Mouse (Mus musculus) MEL-GATA-1-ER (cell line): Measurements from ENCODE around the gene Map4k3.
"Not testable (repeated sequence)": the region's sequence is repeated elsewhere in the genome, so short reads cannot be mapped to it uniquely, and the experiment has no call there.

ENCODE experiments used
- DNase-seq: peaks from one replicate; pipeline ENCODE4 v3.0.0-alpha.2; 2012; ENCODE audit warnings: low read depth; ENCODE audit errors: extremely low read depth

Map4k3 gene

DNA sequence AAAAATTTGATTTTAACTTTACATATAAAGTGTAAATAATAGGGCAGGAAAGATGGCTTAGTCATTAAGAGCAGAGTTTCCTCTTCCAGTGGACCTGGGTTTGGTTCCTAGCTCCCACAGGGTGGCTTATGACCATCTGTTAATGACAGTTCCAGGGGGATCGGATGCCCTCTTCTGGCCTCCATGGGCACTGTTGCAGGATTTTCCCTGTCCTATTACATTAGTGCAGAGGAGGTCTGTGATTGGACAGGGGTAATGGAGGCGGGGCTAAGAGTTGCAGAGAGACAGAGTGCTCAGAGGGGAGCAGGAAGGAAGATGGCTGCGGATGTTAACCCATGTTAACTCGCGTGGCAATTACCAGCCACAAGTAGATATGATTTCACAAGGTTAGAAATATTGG is 95.4 kb downstream of the Map4k3 start:
- no peak for DNase-seq

DNA sequence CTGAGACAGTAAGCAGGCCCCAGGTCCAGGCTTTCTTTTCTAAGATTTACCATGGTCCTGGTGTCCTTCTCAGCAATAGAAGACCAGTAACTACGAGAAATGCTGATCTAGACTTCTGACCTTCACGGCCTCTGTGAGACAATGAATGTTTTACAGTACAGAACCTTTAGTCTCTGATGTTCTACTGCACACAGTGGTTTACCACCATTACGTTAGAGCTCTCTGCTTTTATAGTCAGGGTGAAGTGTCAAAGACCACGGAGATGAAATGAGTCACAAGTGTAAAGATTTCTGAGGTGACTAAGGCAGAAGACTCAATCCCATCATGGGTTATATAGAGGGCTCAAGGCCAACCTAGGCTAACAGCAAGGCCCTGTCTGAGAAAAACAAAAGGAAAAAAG is 95.9 kb downstream of the Map4k3 start:
- no peak for DNase-seq

DNA sequence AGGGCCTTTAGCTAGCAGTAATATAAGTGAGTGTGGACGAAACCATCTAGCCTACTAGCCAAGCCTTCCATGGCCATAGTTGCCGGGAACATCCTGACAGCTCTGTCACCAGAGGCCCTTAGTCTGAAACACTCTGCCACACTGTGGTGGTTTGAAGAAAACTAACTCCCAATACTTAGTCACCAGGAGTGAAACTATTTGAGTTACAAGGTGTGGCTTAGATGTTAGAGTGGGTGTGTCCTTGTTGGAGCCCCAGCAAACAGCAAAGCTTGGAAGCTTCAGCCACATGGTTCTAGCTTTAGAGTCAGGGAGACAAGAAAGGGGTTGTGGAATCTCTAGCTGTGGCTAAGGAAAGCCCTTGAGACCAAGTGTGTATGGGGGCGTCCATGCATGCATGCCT is 97.3 kb downstream of the Map4k3 start:
- no peak for DNase-seq

DNA sequence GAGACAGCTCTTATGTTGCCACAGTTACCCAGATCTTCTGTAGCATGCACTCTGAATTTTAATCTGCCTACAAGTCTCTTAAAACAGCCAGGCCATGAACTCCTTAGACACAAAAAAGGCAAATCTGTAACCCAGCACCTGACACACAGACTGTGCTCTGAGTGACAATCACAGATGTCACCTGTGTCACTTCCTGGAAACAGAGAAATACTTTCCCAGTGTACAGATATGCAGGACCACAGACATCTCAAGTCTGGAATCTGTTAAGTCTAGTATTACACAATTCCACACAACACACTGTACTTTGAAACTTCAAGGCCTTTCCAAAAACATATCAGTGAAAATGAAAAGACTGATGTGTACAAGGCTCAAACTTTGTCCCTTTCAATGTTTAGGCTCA is 103.3 kb downstream of the Map4k3 start:
- no peak for DNase-seq

DNA sequence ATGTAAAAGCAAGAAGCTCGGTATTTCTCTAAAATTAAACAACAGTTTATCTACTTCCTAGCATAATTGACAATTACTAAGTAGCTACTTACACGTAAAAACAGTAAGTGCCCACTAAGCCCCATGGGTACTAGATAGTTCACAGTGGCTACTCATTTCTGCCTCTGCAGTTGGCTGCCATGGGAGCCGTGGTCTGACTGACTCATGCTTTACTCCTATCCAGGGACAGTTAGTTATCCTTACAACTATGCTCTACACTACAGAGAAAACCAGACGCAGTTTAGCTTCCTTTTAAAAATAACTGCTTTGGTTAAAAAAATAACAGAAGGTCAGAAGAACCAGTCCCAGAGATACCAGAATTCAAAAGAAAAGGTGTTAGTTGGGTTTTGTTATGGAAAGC is 106.6 kb downstream of the Map4k3 start:
- no peak for DNase-seq

DNA sequence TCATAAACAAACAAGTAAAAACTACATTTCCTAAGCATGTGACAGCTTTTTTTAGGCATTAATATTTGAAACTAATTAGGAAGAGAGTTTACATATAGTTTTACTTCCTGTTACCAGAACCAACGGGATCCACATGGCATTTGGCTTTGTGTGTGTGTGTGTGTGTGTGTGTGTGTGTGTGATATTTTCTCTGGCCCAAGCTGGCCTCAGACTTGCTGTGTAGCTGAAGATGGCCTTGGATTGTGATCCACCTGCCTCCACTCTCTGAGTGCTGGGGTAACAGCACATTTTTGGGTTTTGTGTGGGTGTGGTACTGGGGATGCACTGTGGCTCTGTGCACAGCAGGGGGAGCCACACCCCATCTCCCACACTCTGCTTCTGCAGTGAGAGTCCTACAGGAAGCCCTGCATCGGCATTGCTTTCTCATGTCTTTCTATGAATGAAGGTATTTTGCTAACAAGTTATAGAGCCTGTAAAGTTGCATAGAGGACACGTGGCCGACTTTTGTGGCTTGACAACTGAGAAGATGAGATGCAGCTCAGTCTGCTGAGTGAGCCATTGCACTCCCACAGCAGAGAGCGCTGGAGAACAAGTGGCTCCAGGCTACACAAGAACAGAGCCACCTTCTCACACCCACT is 107.4 kb downstream of the Map4k3 start:
- DNase-seq: peak; percentile 26

DNA sequence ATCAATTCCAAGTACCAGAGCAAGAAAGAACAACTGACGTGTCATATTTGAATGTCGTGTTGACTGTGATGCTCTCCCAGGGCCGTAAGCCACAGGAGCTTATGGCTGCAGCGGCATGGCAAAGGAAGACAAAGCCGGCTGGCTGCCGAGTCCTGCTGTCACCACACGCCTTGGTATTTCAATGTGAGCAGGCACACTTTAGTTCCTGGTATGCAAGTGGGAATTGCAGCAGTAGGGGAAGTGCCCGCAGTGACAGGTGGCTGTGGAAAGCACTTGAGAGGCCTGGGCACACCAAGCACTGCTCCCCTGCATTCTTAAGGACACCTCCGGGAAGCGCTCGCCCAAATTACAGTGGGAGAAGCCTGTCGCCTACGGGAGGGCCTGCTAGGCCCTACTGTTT is 108.7 kb downstream of the Map4k3 start:
- no peak for DNase-seq

DNA sequence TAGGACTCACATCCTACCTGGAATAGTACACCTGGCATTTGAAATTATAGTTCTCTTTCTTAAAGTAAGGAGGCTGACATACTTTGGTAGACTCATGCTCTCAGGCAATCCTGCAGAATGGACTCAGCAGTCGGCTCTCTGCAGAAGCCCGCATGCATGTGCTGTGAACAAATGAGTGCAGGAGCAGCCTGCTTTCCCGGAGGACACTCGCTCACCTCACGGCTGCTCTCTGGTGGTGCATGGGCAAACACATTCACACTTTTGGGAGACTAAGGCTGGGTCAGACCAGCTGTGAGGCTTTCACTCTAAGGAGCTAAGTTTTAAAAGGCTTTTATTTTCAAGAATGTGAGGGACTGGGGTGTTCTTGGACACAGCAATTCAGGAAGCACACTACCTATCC is 109.4 kb downstream of the Map4k3 start:
- DNase-seq: no peak

DNA sequence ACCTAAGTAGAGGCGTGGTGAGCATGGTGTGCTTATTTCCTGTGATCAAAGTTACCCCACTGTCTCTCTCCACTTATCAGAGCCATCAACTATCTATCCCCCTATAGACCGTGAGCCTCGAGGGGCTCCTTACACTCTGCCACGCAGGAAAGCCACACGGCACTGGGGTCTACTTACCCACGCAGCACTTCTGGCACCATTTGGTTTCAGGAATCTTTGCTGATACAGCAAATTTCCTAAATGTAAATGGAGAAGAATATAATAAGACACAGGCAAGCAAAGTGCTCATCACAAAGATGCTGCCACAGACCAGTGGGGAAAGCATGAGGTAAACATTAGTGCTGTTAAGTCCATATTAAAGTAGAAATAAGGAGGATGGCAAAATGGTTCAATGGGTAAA is 124.5 kb downstream of the Map4k3 start:
- no peak for DNase-seq

DNA sequence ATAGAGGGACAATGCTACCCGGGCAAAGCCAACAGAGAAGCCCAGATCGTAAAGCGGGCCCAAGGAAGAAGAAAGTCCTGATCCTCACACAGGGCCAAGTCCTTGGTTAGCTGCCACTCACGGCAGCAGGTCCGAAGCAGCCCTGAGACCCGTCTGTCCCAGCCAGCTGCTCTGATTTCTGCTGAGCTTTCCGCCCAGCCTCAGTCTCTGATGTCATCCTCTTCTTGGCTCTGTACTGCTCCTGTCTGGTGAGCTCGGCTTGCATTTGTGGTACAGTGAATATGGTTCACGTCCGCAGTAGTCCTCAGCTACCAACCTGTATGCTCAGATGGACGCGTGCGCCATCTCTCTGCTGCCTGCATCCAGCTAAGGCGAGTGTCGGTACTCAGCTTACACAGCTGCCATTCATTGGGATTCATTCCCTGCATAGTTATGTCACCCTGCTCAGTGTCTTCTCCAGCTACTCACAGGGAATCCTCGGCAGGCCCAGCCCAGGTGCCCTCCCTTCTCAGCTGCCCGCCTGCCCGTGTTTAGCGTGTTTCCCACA is 125.1 kb downstream of the Map4k3 start:
- no peak for DNase-seq

DNA sequence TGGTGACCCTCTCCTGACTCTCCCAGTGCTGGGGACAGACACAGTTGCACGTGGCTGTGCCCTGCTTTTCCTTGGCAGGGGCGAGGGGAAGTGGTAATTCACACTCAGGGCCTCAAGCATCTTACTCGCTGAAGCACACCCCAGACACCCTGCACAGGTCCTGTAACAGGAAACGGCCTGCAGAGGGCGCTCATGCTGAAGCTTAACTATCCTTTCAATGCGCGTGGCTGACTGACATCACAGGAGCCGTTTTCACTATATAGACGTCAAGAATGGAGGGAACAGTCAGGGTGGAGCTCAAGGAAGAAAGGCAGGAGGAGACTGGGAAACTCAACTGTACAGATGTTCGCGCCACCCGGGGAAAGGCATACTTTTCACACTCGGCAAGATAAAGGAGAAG is 126.9 kb downstream of the Map4k3 start:
- no peak for DNase-seq

DNA sequence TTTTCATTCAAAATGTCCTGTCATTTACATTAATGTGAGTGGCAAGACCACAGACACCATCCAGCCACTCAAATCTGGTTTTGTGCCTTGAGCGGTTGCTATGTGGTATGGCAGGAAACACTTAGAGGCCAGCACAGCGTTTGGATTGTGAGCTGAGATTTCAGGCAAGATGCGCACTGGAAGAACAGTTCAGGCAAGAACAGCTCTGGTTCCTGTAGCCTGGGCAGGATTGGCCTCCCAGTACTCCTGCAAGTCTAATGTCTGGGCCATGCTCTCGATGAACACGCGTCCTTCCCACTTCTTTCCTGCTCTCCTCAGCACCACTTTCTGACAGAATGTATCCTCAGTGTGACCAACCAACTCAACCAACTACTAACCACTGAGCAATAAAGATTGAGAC is 145.2 kb downstream of the Map4k3 start:
- no peak for DNase-seq

DNA sequence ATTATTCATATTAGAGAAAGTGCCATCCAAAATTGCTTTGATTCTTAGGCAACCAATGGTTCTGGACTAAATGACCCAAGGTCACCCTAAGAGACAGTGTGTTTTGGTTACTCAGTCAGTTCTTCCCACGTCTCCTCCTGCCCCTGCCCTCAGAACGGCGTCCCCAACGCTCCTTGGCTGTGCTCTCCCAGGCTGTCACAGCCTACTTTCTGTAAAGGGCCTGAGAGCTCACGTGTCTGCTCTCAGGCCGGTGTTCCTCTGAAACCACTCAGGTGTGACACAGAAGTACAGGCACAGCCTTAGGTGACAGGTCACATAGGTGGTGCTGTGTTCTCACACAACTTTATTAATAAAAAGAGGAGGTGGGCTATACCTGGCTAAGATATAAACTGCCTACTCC is 148.4 kb downstream of the Map4k3 start:
- no peak for DNase-seq

DNA sequence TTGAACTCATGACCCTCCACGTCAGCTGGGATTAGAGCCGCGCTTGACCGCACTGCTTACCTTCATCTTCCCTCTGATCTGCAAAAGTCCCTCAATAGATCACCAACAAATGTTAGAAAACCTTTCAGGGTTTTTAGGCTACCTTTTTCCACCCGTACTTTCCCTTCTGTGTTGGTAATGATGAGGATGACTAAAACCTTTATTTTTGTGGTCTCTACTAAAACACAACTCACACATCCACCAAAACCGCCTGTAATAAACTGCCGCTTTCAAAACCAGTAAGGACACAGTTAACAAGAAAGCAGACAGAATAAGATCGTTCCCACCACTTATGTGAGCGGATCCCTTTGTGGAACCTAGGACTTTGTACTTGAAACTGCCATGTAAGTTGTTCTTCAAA is 149.2 kb downstream of the Map4k3 start:
- no peak for DNase-seq

DNA sequence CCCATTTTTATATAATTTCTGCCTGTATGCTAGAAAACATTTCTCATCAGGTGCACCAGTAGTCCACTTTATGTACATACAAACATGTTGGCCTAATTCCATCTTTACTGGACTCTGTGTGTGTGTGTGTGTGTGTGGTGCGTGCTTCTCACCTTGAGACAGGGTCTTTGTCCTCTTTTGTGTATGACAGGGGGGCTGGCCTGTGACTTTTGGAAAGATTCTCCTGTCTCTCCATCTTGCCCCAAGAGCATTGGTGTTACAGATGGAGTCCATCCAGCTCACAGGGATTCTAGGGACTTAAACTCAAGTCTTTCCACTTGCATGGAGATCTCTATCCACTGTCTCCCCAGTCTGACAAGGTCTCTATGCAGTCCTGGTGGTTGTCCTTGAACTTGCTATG is 150.2 kb downstream of the Map4k3 start:
- DNase-seq: no peak

DNA sequence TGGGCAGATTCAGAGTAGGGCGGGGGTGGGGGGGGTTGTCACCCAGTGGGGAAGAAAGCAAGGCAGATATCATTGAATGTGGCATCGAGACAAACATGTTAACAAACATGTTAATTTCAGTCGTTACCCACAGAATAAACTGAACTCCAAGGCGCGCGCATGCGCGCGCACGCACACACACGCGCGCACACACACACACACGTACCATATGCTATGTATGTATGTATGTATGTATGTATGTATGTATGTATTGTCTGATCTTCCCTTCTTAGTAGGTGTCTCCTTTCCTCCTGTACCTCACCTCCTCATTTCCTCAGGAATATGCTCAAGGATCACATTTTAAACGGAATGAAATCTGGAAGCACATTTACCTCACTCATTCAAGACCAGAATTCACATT is 150.6 kb downstream of the Map4k3 start, which contains the start of gene Cdkl4:
Gene Cdkl4 (minus strand): TSS at position 175 of the 400 bp plus-strand sequence.
- no peak for DNase-seq

DNA sequence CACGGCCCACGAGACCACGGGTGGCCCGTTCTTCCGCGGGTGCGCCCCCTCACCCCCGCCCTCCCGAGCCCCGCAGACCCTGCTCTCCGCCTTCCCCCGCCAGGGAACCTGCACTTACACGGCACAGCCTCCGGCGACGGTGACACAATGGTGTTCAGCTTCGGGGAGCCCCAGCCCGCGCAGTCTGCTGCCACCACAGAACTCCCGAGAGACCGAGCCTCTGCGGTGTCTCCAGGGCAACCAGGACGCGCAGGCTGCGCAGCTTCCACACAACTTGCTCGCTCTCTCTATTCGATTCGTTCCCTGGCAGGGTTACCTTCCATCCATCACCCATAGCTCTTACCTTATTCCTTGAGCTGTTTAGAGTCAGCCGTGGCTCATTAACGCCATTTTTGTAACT is 151.1 kb downstream of the Map4k3 start:
- DNase-seq: no peak

DNA sequence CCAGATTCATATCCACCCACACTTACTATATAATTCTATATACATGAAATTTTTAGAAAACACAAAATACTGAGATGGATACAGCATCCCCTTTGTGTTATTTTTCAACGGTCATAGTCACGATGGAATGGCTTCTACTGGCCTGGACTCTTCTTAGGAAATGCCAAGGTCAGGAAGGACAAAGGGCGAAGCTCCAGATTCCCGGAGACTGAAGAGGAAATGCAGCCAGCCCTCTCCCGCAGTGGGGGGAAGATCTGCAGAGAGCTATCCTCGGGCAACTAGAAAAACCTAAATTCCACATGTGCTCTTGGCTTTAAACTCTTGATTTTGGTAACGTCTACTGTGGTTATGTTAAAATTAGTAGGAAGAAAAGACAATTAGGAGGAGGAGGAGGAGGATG is 153.3 kb downstream of the Map4k3 start:
- no peak for DNase-seq

DNA sequence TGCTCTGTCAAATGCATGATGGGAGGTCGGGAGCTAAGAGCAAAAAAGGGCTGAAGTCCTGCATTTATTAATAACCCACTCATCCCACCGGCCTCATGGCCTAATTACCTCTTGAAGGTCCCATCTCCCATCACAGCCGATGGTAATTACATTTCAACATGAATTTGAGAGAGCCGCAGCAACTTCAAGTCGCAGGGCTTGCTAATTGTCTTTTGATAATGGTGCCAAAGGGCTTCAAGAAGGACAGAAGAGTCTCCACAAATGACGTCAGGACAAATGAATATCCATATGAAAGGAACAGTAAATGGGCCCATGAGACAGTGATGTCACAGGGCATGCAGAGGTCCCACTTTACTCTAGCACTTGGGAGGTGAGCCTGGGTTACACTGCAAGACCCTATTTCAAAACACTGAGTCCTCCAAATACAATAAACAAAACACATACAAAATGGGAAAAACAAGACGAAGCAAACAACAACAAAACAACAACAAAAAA is 153.8 kb downstream of the Map4k3 start:
- no peak for DNase-seq

DNA sequence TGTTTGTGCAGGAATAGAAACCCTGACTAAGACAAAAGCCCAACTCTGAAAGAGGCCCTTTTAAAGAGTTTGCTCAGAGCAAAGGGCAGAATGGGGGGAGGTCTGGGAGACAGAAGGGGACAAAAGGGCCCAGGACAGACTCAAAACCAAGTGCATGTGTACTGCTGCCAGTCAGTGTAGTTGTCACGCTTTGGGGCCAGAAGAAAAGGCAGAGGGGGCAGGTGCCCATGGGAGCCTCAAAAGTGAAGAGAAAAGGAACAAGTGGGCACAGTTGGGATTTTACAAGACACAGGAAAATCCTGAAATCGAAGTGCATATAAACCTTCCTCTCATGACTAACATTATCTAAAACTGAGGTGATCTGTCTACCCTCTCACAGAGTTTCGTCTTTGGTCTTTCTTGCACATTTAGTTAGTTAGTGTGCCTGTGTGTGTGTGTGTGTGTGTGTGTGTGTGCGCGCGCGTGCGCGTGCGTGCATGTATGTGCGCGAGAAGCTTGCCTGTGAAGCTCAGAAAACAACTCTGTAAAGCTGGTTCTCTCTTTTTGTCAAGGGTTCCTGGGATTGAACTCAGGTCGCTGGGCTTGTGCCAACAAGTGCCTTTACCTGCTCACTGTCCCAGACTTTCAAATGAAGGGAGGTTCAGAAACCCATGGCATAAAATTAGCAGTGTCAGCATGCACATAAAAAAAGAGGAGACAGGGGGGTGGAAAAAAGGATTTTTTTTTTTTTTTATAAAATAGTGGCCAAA is 155.9 kb downstream of the Map4k3 start:
- DNase-seq: no peak

DNA sequence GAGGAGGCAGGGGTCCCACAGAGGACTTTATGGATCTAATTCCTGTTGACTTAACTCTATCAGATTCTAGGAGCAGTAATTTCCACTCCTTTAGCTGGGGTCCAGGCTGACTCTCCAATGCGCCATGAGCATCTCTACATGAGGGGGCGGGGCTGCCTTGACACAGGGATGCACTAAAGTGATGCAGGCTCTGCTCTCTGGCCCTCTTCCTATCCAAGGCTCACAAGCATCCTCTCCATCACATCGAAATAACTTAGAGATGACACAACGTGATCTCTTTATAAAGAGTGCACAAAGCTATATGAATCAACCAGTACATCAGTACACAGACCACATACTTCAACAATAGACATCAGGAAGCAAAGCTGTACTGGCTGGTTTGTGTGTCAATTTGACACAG is 156.8 kb downstream of the Map4k3 start:
- no peak for DNase-seq

DNA sequence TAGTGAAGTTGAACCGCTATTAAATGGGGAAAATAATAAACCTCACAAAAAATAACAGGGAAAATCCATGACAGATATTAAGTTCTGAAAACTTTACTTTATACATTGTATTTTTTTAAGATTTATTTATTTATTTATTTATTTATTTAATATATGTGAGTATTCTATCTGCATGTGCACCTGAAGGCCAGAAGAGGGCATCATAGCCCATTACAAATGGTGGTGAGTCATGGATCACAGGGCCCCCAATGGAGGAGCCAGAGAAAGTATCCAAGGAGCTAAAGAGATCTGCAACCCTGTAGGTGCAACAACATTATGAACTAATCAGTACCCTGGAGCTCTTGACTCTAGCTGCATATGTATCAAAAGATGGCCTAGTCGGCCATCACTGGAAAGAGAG is 158.6 kb downstream of the Map4k3 start:
- not testable (repeated sequence) for DNase-seq
